Mouse (Mus musculus): Measurements from ENCODE around the gene Rpusd4. TPM values are rescaled to one million over a fixed set of nuclear protein-coding genes. Genes with fewer than 3 reads are reported as not detected.
A peak's percentile ranks its signal among the peaks of the same experiment; 100 is the strongest.

The Rpusd4 gene
- polyA plus RNA-seq, 1 experiment from 2014 or later, result 27.5 TPM

- Histone ChIP-seq H3K4me1 (replicated peaks) (peaks cover 31% of the 10 kb centered on the region), H3K9me3 (peaks cover 8% of the 10 kb centered on the region), H3K27me3 (ENCODE audit: insufficient read depth, poor library complexity, severe bottlenecking) (peaks cover 95% of the 10 kb centered on the region), H3K36me3 (no peaks in the 10 kb centered on the region), H3K27ac (no peak overlapping the region), H3K4me3 (no peak overlapping the region)
- 87% methylated on average over 5 of the region's 5 CpGs for WGBS
- no peak for DNase-seq (ENCODE audit: low spot score)
These were observed 25.8 kb downstream of the Rpusd4 start for GRCm38 (mm10) chr9:35293465-35293864.

GRCm38 (mm10) chr9:35297791-35298190, 30.1 kb downstream of the Rpusd4 start:
- Histone ChIP-seq H3K9me3 (peaks cover 8% of the 10 kb centered on the region), H3K27me3 (ENCODE audit: insufficient read depth, poor library complexity, severe bottlenecking) (peaks cover 62% of the 10 kb centered on the region), H3K4me1 (replicated peaks) (no peaks in the 10 kb centered on the region), H3K36me3 (no peaks in the 10 kb centered on the region), H3K4me3 (no peak overlapping the region), H3K27ac (no peak overlapping the region)
- no peak for DNase-seq (ENCODE audit: low spot score)

GRCm38 (mm10) chr9:35302172-35302571, 34.5 kb downstream of the Rpusd4 start:
- WGBS, result 89% methylated on average over 3 of the region's 3 CpGs

GRCm38 (mm10) chr9:35307461-35307860, 39.8 kb downstream of the Rpusd4 start:
- Histone ChIP-seq H3K27ac (no peak overlapping the region), H3K4me3 (no peak overlapping the region), H3K27me3 (ENCODE audit: insufficient read depth, poor library complexity, severe bottlenecking) (peaks cover 15% of the 10 kb centered on the region), H3K9me3 (no peaks in the 10 kb centered on the region), H3K36me3 (no peaks in the 10 kb centered on the region), H3K4me1 (replicated peaks) (no peaks in the 10 kb centered on the region)
- 84% methylated on average over 7 of the region's 7 CpGs for WGBS
- no peak for DNase-seq (ENCODE audit: low spot score)

More at GRCm38 (mm10) chr9:35302172-35302571, 34.5 kb downstream of the Rpusd4 start:
- no peaks in the 10 kb centered on the region for H3K9me3 ChIP-seq
- peaks cover 22% of the 10 kb centered on the region for H3K27me3 ChIP-seq (ENCODE audit: insufficient read depth, poor library complexity, severe bottlenecking)
- H3K4me3 ChIP-seq, result no peak overlapping the region
- H3K36me3 ChIP-seq, result no peaks in the 10 kb centered on the region
- no peaks in the 10 kb centered on the region for H3K4me1 ChIP-seq (replicated peaks)
- no peak overlapping the region for H3K27ac ChIP-seq
- no peak for DNase-seq (ENCODE audit: low spot score)

GRCm38 (mm10) chr9:35310377-35310776, 42.7 kb downstream of the Rpusd4 start:
- H3K4me1 ChIP-seq (replicated peaks), result peaks cover 24% of the 10 kb centered on the region
- H3K27me3 ChIP-seq (ENCODE audit: insufficient read depth, poor library complexity, severe bottlenecking), result peaks cover 42% of the 10 kb centered on the region
- H3K9me3 ChIP-seq, result no peaks in the 10 kb centered on the region
- H3K27ac ChIP-seq, result no peak overlapping the region
- H3K4me3 ChIP-seq, result no peak overlapping the region
- DNase-seq (ENCODE audit: low spot score), result no peak
- H3K36me3 ChIP-seq, result no peaks in the 10 kb centered on the region
- WGBS, result 87% methylated on average over 6 of the region's 6 CpGs

- peaks cover 62% of the 10 kb centered on the region for H3K27me3 ChIP-seq (ENCODE audit: insufficient read depth, poor library complexity, severe bottlenecking)
- WGBS, result 77% methylated on average over 3 of the region's 3 CpGs
- peaks cover 42% of the 10 kb centered on the region for H3K4me1 ChIP-seq (replicated peaks)
- no peaks in the 10 kb centered on the region for H3K9me3 ChIP-seq
- H3K36me3 ChIP-seq, result no peaks in the 10 kb centered on the region
- no peak overlapping the region for H3K27ac ChIP-seq
- no peak overlapping the region for H3K4me3 ChIP-seq
- no peak for DNase-seq (ENCODE audit: low spot score)
These were observed 44.9 kb downstream of the Rpusd4 start for GRCm38 (mm10) chr9:35312516-35312915.

- peaks cover 53% of the 10 kb centered on the region for H3K4me1 ChIP-seq (replicated peaks)
- H3K9me3 ChIP-seq, result no peaks in the 10 kb centered on the region
- WGBS, result 37% methylated on average over 4 of the region's 4 CpGs
- no peak overlapping the region for H3K4me3 ChIP-seq
- H3K27ac ChIP-seq, result peak overlapping the region; percentile 14
- H3K27me3 ChIP-seq (ENCODE audit: insufficient read depth, poor library complexity, severe bottlenecking), result peaks cover 73% of the 10 kb centered on the region
- no peaks in the 10 kb centered on the region for H3K36me3 ChIP-seq
- no peak for DNase-seq (ENCODE audit: low spot score)
These were observed 45.9 kb downstream of the Rpusd4 start for GRCm38 (mm10) chr9:35313601-35314000.

GRCm38 (mm10) chr9:35314254-35314653, 46.6 kb downstream of the Rpusd4 start:
- peaks cover 60% of the 10 kb centered on the region for H3K4me1 ChIP-seq (replicated peaks)
- DNase-seq (ENCODE audit: low spot score), result no peak
- no peaks in the 10 kb centered on the region for H3K36me3 ChIP-seq
- H3K27me3 ChIP-seq (ENCODE audit: insufficient read depth, poor library complexity, severe bottlenecking), result peaks cover 79% of the 10 kb centered on the region
- 55% methylated on average over 1 of the region's 1 CpGs for WGBS
- H3K4me3 ChIP-seq, result no peak overlapping the region
- peak overlapping the region; percentile 54; the same call in 1 of the 2 replicates for H3K27ac ChIP-seq
- H3K9me3 ChIP-seq, result no peaks in the 10 kb centered on the region

GRCm38 (mm10) chr9:35316771-35317211, 49.1 kb downstream of the Rpusd4 start:
- Histone ChIP-seq H3K27me3 (ENCODE audit: insufficient read depth, poor library complexity, severe bottlenecking) (peaks cover 94% of the 10 kb centered on the region), H3K36me3 (no peaks in the 10 kb centered on the region), H3K27ac (peak overlapping the region; percentile 81), H3K4me3 (no peak overlapping the region), H3K4me1 (replicated peaks) (peaks cover 71% of the 10 kb centered on the region), H3K9me3 (no peaks in the 10 kb centered on the region)
- 39% methylated on average over 3 of the region's 3 CpGs for WGBS
- DNase-seq (ENCODE audit: low spot score), result peak; percentile 54

GRCm38 (mm10) chr9:35317233-35317980, 49.7 kb downstream of the Rpusd4 start:
- WGBS, result 20% methylated on average over 9 of the region's 9 CpGs
- DNase-seq (ENCODE audit: low spot score), result peak; percentile 42
- Histone ChIP-seq H3K4me1 (replicated peaks) (peaks cover 71% of the 10 kb centered on the region), H3K4me3 (no peak overlapping the region), H3K27ac (peak overlapping the region; percentile 81), H3K9me3 (no peaks in the 10 kb centered on the region), H3K27me3 (ENCODE audit: insufficient read depth, poor library complexity, severe bottlenecking) (peaks cover 96% of the 10 kb centered on the region), H3K36me3 (no peaks in the 10 kb centered on the region)

- peak; percentile 61 for DNase-seq (ENCODE audit: low spot score)
- H3K4me3 ChIP-seq, result 0 out of 2 replicates have a peak overlapping the region, but pooled peaks have one; percentile 1
- H3K9me3 ChIP-seq, result no peaks in the 10 kb centered on the region
- no peaks in the 10 kb centered on the region for H3K36me3 ChIP-seq
- peaks cover 96% of the 10 kb centered on the region for H3K27me3 ChIP-seq (ENCODE audit: insufficient read depth, poor library complexity, severe bottlenecking)
- peak overlapping the region; percentile 71 for H3K27ac ChIP-seq
- WGBS, result 18% methylated on average over 9 of the region's 9 CpGs
- H3K4me1 ChIP-seq (replicated peaks), result peaks cover 63% of the 10 kb centered on the region
These were observed 51.0 kb downstream of the Rpusd4 start for GRCm38 (mm10) chr9:35318537-35319172.

- 0 out of 2 replicates have a peak overlapping the region, but pooled peaks have one; percentile 5 for H3K27ac ChIP-seq
These were observed 52.6 kb downstream of the Rpusd4 start for GRCm38 (mm10) chr9:35320288-35320687.

GRCm38 (mm10) chr9:35323974-35324373, 56.3 kb downstream of the Rpusd4 start:
- H3K9me3 ChIP-seq, result no peaks in the 10 kb centered on the region
- H3K4me3 ChIP-seq, result no peak overlapping the region
- H3K27me3 ChIP-seq (ENCODE audit: insufficient read depth, poor library complexity, severe bottlenecking), result peaks cover 98% of the 10 kb centered on the region
- WGBS, result 80% methylated on average over 4 of the region's 4 CpGs
- H3K36me3 ChIP-seq, result no peaks in the 10 kb centered on the region
- H3K4me1 ChIP-seq (replicated peaks), result peaks cover 51% of the 10 kb centered on the region
- H3K27ac ChIP-seq, result no peak overlapping the region
- DNase-seq (ENCODE audit: low spot score), result no peak

More at GRCm38 (mm10) chr9:35320288-35320687, 52.6 kb downstream of the Rpusd4 start:
- H3K4me1 ChIP-seq (replicated peaks), result peaks cover 64% of the 10 kb centered on the region
- H3K27me3 ChIP-seq (ENCODE audit: insufficient read depth, poor library complexity, severe bottlenecking), result peaks cover 97% of the 10 kb centered on the region
- no peaks in the 10 kb centered on the region for H3K36me3 ChIP-seq
- H3K4me3 ChIP-seq, result no peak overlapping the region
- no peak for DNase-seq (ENCODE audit: low spot score)
- H3K9me3 ChIP-seq, result no peaks in the 10 kb centered on the region
- WGBS, result 90% methylated on average over 4 of the region's 4 CpGs

All from hindbrain, embryonic 10.5 days (tissue).